Mouse (Mus musculus) neutrophil, adult 83 days (primary cell): ENCODE results near the gene Tiprl. TPM values are rescaled to one million over a fixed set of nuclear protein-coding genes. Genes with fewer than 3 reads are reported as not detected.

Experiments used
- total RNA-seq, 2 experiments: library from RNA; stranded (reverse); gene quantifications; one replicate each; pipeline ENCODE4 v1.2.4; 2023

Tiprl gene
- total RNA-seq: 10 to 100 TPM; 29.3 to 33.3 TPM

GRCm38 (mm10) chr1:165236321-165237298 is at the start of gene Tiprl:
Gene Tiprl (minus strand): TSS chr1:165236996.

GRCm38 (mm10) chr1:165193880-165194661 is 42.7 kb downstream of the Tiprl start, which contains the start of gene Sft2d2:
Gene Sft2d2 (minus strand): TSS chr1:165194438.

Other genes with a start within 250 kb of the Tiprl start
- gene Tbx19, start 76.2 kb downstream of the Tiprl start, total RNA-seq: under 1 TPM; 0.20 to 0.77 TPM
- 10 to 100 TPM; 47.3 to 48.8 TPM for gene Sft2d2, start 42.6 kb downstream of the Tiprl start, total RNA-seq
- gene Gpr161, start 58.8 kb upstream of the Tiprl start, total RNA-seq: under 1 TPM; 0.07 TPM
- gene Dcaf6, start 223.5 kb upstream of the Tiprl start, total RNA-seq: 10 to 100 TPM; 30.4 to 37.4 TPM
- gene Mpc2, start 223.6 kb upstream of the Tiprl start, total RNA-seq: 10 to 100 TPM; 61.2 to 63.5 TPM
- 1 to 10 TPM; 1.0 to 1.3 TPM for gene Adcy10, start 248.2 kb upstream of the Tiprl start, total RNA-seq